Mouse (Mus musculus): ENCODE measurements around the gene B020004J07Rik.
"Not testable (repeated sequence)": the region's sequence is repeated elsewhere in the genome, so short reads cannot be mapped to it uniquely, and the experiment has no call there.

B020004J07Rik gene

GRCm38 (mm10) chr4:101843923-101844322, at the start of gene B020004J07Rik:
Gene B020004J07Rik (minus strand): TSS chr4:101844023.
- CTCF ChIA-PET: not testable (repeated sequence)

- CTCF ChIA-PET: no interaction called here
Measured at GRCm38 (mm10) chr4:101889377-101889776, 45.6 kb upstream of the B020004J07Rik start.

DNA sequence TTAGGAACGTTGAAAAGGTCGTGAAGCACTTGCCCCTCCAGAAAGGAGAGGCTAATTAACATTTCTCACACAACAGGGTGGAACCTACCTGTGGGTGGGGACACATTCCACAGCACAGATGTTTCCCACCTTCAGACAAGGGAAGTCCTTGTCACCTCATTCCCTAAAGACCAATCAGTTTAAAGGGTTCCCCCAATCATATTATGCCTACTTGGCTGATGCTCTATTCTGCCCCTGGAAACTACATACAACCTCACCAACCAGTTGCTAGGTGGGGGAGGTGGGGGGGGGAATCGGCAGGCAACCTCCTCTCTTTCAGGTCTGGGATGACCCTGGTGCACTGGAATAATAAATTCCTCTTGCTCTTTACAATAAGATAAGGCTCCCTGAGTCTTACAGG, 39.8 kb upstream of the B020004J07Rik start:
- CTCF ChIA-PET: no interaction called here

- CTCF ChIA-PET: not testable (repeated sequence)
Measured at GRCm38 (mm10) chr4:101875687-101876086, 31.9 kb upstream of the B020004J07Rik start.

GRCm38 (mm10) chr4:101872031-101872430, 28.2 kb upstream of the B020004J07Rik start:
- CTCF ChIA-PET: not testable (repeated sequence)

DNA sequence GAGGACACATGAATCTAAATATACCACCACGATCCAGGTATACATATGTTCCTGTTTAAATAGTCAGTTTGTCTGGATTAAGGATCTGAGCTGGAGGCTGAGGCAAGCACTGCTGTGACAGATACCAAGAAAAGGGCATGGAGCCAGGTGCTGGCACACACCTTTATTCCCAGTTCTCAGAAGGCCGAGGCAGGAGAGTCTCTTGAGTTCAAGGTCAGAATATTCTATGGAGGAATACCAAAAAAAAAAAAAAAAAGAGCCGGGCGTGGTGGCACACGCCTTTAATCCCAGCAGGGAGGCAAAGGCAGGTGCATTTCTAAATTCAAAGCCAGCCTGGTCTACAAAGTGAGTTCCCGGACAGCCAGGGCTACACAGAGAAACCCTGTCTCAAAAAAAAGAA, 18.5 kb upstream of the B020004J07Rik start:
- CTCF ChIA-PET: no interaction called here

DNA sequence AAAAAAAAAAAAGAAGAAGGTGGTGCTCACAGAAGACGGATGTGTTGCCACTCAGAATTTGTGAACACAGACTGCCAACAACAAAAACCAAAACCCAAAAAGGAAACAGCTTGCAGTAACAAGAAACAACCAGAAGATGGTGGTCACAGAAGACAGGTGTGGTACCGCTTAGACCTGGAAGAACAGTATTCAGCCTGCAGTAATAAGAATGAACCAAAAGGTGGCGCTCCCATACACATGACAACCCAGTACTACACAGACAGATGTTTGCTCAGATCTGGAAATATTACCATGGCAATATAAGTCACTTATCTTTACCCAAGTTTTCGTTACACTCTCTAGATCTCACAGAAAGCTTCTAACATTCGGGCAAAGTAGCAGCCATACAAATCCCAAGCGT, 17.1 kb upstream of the B020004J07Rik start:
- CTCF ChIA-PET: no interaction called here

- CTCF ChIA-PET: no interaction called here
Measured at GRCm38 (mm10) chr4:101850908-101851307, 7.1 kb upstream of the B020004J07Rik start.
